Mouse (Mus musculus) hindbrain, embryonic 12.5 days (tissue): ENCODE results near the gene Atat1. TPM values are rescaled to one million over a fixed set of nuclear protein-coding genes. Genes with fewer than 3 reads are reported as not detected.

Source experiments
- ATAC-seq: fragments of 200-750 bp; cut with Nextera tagmentation; 2 replicates; pipeline ENCODE4 v1.8.0; 2017; ENCODE audit warnings: moderate TSS enrichment; ENCODE audit not compliant: low FRiP score
- H3K27ac ChIP-seq: fragments of 300-500 bp; sonication (generic); 2 replicates; pipeline ENCODE4 v1.5.1; 2016; ENCODE audit warnings: mild to moderate bottlenecking
- H3K27me3 ChIP-seq: fragments of 300-500 bp; sonication (generic); 2 replicates; pipeline ENCODE4 v1.6.1; 2016; ENCODE audit warnings: mild to moderate bottlenecking
- H3K36me3 ChIP-seq: fragments of 300-500 bp; sonication (generic); 2 replicates; pipeline ENCODE4 v1.6.1; 2016; ENCODE audit warnings: mild to moderate bottlenecking
- H3K4me1 ChIP-seq: fragments of 300-500 bp; sonication (generic); 2 replicates; pipeline ENCODE4 v1.6.1; 2016
- H3K4me2 ChIP-seq: fragments of 300-500 bp; sonication (generic); replicated peaks from 2 replicates; pipeline ENCODE4 v1.6.1; 2016; ENCODE audit warnings: mild to moderate bottlenecking
- H3K4me3 ChIP-seq: fragments of 300-500 bp; sonication (generic); 2 replicates; pipeline ENCODE4 v1.5.1; 2016; ENCODE audit warnings: mild to moderate bottlenecking
- H3K9ac ChIP-seq: fragments of 300-500 bp; sonication (generic); 2 replicates; pipeline ENCODE4 v1.6.1; 2016; ENCODE audit warnings: mild to moderate bottlenecking, moderate library complexity
- H3K9me3 ChIP-seq: fragments of 300-500 bp; sonication (generic); replicated peaks from 2 replicates; pipeline ENCODE4 v1.6.1; 2016; ENCODE audit warnings: mild to moderate bottlenecking
- WGBS: fragments of 180-500 bp; shearing (Covaris S2); methylation state at CpG from one replicate; pipeline ENCODE4 v1.1.7; 2016; 5-methylcytosine and 5-hydroxymethylcytosine counted together
- polyA plus RNA-seq: library from polyadenylated mRNA; unstranded; fragments of >200 nt; fragmentation: Nextera tagmentation; extraction: Ambion mirVana; gene quantifications from 2 replicates; pipeline ENCODE4 v1.2.1, GENCODE M21; 2016

The Atat1 gene
- polyA plus RNA-seq, 1 experiment from 2014 or later, result 294 TPM

DNA sequence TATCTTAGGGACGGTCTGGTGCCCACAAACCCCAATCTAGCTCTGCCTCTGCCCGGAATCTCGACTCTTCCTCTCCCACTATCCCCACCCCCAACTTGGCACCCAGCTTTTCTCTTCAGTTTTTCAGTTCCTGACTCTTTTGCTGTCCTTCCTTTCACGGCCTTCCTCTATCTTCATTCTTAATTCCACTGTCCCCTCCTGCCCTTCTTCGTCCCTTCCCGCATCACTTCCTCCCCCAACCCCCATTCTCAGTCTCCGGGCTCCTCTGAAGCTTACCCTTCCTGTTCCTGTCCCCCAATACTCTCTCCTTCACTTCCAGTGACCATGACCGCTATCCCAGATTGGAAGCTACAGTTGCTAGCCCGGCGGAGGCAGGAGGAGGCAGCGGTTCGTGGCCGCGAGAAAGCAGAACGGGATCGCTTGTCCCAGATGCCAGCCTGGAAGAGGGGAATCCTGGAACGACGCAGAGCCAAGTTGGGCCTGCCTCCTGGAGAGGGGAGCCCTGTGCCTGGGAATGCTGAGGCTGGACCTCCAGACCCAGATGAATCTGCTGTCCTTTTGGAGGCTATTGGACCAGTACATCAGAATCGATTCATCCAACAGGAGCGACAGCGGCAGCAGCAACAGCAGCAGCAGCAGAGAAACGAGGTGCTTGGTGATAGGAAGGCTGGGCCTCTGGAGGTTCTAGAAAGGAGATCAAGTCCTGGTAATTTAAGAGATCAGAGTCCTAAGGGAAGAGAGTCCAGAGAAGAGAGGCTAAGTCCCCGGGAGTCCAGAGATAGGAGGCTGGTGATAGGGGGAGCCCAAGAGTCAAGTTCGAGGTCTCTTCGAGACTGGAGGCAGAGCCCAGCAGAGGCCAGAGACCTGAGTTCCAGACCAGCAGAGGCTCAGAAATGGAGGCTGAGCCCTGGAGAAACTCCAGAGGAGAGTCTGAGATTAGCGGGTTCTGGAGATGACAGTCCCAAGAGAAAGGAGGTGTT lies 42.7 kb downstream of the Atat1 start:
- H3K27me3 ChIP-seq, result no peaks in the 10 kb centered on the region
- ATAC-seq, result no peak
- peaks cover 55% of the 10 kb centered on the region for H3K4me1 ChIP-seq
- peaks cover 14% of the 10 kb centered on the region for H3K36me3 ChIP-seq
- H3K4me2 ChIP-seq, result peak overlapping the region; percentile 99
- 10% methylated on average over 26 of the region's 26 CpGs for WGBS
- H3K4me3 ChIP-seq, result peak overlapping the region; percentile 75
- H3K9me3 ChIP-seq, result peaks cover 6% of the 10 kb centered on the region; the same call in 1 of the 2 replicates
- H3K27ac ChIP-seq, result peak overlapping the region; percentile 94
- peak overlapping the region; percentile 85 for H3K9ac ChIP-seq

DNA sequence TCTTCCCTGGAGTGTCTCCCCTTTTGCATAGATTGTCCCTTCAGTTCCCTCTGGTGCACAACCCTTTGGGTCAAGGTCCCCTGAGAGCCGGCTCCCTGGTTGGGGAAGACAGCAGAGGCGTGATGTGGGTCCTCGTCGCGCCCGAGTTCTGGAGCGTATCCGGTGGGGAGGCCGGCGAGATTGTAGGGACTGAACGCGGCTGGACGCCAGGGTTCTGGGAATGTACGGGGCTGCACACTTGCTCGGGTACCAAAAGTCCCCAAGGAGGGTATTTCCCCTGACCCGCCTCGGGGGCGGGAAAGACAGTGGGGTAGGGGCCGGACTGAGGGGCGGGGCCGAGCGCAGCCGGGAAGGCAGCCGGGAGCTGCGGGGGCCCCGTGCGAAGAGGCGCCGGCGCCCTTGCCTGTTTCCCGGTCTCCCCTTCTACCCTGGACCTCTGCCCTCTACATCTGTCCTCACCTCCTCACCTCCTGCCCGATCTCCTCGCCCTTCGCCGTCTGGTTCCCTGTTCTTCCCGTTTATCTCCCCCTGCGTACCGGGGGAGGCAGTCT lies 43.5 kb downstream of the Atat1 start:
- peaks cover 55% of the 10 kb centered on the region for H3K4me1 ChIP-seq
- under 1% methylated on average over 38 of the region's 38 CpGs for WGBS

DNA sequence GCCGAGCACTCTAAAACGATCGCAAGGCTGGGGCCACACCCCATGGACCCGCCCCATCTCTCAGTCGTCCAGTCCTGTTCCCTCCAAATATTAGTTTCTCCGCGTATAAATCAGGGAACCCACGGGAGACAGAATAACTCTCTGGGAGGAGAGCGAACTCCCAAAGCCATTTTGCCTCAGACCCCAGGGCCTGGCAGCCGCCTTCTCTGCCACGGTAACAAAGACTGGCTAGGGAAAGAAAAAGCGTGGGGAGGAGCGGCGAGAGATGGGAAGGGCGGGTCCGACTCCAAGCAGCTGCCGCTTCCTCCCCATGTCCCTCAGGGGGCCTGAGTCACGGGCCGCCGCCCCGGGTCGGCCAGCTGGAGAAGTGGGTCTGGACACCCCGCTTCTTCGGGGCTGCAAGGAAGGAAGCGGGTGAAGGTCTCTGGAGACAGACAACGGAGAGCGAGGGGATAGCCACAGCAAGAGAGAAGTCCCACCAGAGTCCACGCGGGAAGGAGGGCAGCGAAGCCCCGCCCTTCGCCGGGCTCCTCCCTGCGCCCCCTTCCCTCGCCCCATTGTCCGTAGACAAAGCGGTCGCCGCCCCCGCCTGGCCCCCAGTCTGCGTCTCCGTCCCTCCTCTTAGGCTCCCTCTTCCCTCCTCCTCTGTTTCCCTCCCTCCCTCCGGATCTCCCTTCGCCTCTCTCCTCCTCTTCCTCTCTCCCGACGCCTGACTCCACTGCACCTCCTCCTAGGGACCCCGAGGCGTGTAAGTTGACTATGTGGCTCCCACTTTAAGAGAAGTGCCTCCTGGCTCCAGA lies 44.2 kb downstream of the Atat1 start, which contains the start of gene Ppp1r18:
Gene Ppp1r18 (plus strand): TSS at position 113 of the 800 bp plus-strand sequence.
- Histone ChIP-seq H3K4me1 (peaks cover 52% of the 10 kb centered on the region), H3K9ac (peak within 1 kb of the TSS; percentile 85), H3K27ac (peak within 1 kb of the TSS; percentile 94), H3K9me3 (no peaks in the 10 kb centered on the region), H3K27me3 (no peaks in the 10 kb centered on the region), H3K36me3 (peaks cover 4% of the 10 kb centered on the region; the same call in 1 of the 2 replicates), H3K4me2 (peak within 1 kb of the TSS; percentile 99), H3K4me3 (peak within 1 kb of the TSS; percentile 75)
- peak; percentile 68 for ATAC-seq
- under 1% methylated on average over 37 of the region's 48 CpGs for WGBS

More for the DNA sequence above, 43.5 kb downstream of the Atat1 start:
- Histone ChIP-seq H3K9ac (peak overlapping the region; percentile 85), H3K9me3 (peaks cover 5% of the 10 kb centered on the region; the same call in 1 of the 2 replicates), H3K27me3 (no peaks in the 10 kb centered on the region), H3K36me3 (peaks cover 11% of the 10 kb centered on the region), H3K4me3 (peak overlapping the region; percentile 75), H3K4me2 (peak overlapping the region; percentile 99), H3K27ac (peak overlapping the region; percentile 94)
- ATAC-seq, result peak; percentile 47

DNA sequence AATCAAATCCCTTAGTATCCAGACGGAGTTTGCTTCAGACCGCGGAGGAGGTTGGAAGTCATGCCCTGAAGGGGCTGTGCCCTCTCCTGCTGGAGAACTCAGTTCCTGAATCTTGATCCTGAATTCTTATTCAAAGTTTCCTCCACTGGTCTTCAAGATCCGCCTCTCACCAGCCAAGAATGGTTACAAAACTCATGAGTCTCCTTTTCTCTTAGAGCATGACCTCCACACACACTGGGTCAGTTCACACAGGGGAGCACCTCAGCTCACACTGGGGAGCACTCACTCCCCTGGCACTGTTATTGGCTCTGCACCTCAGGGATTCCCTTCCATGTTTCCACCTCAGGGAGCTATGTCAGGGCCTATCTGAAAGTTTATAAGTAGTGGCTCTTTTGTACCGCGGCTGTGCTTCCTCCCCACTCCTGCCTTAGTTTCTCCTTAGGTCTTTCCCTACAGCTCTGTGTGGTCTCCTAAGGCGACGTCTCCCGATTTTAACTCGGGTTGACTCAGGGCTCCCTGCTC lies 45.0 kb downstream of the Atat1 start:
- peak overlapping the region; percentile 99 for H3K4me2 ChIP-seq
- peak overlapping the region; percentile 94 for H3K27ac ChIP-seq
- no peaks in the 10 kb centered on the region for H3K27me3 ChIP-seq
- no peaks in the 10 kb centered on the region for H3K36me3 ChIP-seq
- peak overlapping the region; percentile 85 for H3K9ac ChIP-seq
- 17% methylated on average over 10 of the region's 10 CpGs for WGBS
- no peak for ATAC-seq
- no peaks in the 10 kb centered on the region for H3K9me3 ChIP-seq
- H3K4me1 ChIP-seq, result peaks cover 44% of the 10 kb centered on the region
- H3K4me3 ChIP-seq, result peak overlapping the region; percentile 75

DNA sequence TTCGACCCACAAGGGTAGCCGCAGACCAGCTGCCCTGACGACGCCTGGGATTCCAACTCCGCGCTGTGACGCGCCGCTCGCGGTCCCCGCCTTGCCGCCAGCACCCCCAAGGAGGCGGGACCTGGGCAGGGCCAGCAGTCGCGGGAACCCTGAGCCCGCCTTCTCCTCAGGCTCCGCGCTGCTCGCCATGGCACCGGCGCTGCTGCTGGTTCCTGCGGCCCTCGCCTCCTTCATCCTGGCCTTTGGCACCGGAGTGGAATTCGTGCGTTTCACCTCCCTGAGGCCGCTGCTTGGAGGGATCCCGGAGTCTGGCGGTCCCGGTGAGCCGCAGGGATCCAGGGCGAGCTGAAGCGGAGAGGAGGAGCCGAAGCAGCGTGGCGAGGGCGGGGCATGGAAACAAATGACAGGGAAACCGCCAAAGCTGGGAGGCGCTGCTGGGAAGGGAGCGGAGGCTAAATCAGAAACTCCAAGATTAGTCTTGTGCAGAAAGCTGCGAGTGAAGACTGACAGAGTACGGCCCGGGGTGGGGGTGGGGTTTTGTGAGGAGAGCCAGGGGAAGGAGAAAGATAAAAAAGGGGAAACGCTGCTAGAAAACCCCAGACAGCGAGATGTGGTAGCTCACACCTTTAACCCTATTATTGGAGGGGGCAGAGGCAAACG lies 48.5 kb downstream of the Atat1 start, which contains the start of gene Nrm:
Gene Nrm (plus strand): TSS at position 121 of the 660 bp plus-strand sequence.
- WGBS, result under 1% methylated on average over 47 of the region's 47 CpGs
- peak within 1 kb of the TSS; percentile 55 for H3K4me2 ChIP-seq
- peak within 1 kb of the TSS; percentile 65 for H3K9ac ChIP-seq
- peaks cover 16% of the 10 kb centered on the region for H3K36me3 ChIP-seq
- H3K27me3 ChIP-seq, result no peaks in the 10 kb centered on the region
- H3K4me3 ChIP-seq, result peak within 1 kb of the TSS; percentile 65
- H3K9me3 ChIP-seq, result no peaks in the 10 kb centered on the region
- peak within 1 kb of the TSS; percentile 94 for H3K27ac ChIP-seq
- peak; percentile 90 for ATAC-seq
- peaks cover 15% of the 10 kb centered on the region for H3K4me1 ChIP-seq

DNA sequence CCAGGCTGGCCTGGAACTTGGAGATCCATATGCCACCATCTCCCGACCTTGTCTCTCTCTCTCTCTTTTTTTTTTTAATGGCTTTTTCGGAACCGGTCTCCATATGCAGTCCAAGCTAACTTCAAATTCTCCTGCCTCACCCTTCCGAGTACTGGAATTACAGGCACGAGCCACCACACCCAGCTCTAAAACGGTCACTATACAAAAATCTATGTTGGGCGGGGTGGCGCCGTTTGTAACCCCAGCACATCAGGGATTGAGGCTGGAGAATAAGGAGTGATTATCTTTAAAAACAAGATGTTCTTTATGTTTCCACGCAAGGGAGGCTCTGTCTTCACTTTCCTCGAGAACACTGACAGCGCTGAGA lies 49.1 kb downstream of the Atat1 start:
- Histone ChIP-seq H3K36me3 (peaks cover 17% of the 10 kb centered on the region), H3K27me3 (no peaks in the 10 kb centered on the region), H3K4me3 (peak overlapping the region; percentile 65), H3K4me1 (peaks cover 15% of the 10 kb centered on the region), H3K9ac (peak overlapping the region; percentile 65), H3K9me3 (no peaks in the 10 kb centered on the region), H3K27ac (peak overlapping the region; percentile 94), H3K4me2 (peak overlapping the region; percentile 55)
- ATAC-seq, result no peak
- WGBS, result 4% methylated on average over 12 of the region's 12 CpGs

DNA sequence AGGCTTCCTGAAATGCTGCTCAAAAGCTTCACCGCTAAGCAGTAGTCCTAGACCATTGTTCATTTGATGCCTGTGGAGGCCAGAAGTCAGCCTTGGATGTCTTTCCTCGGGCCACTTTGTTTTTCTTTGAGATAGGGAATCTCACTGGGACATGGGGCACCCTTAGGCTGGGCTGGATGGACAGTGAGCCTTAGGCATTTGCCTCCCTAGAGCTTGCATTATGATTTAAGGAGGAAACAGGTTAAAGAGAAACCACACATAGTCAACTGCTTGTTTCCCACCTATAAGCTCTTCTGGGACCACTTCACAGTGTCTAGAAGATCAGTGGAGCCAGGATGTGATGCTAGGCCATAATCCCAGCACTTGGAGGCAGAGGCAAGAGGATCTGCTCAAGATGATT lies 50.0 kb downstream of the Atat1 start:
- Histone ChIP-seq H3K4me3 (no peak overlapping the region), H3K36me3 (peaks cover 21% of the 10 kb centered on the region), H3K27me3 (no peaks in the 10 kb centered on the region), H3K4me2 (no peak overlapping the region; the same call in 1 of the 2 replicates), H3K9me3 (no peaks in the 10 kb centered on the region), H3K9ac (no peak overlapping the region), H3K4me1 (peaks cover 11% of the 10 kb centered on the region), H3K27ac (no peak overlapping the region)
- no peak for ATAC-seq
- 68% methylated on average over 2 of the region's 2 CpGs for WGBS

DNA sequence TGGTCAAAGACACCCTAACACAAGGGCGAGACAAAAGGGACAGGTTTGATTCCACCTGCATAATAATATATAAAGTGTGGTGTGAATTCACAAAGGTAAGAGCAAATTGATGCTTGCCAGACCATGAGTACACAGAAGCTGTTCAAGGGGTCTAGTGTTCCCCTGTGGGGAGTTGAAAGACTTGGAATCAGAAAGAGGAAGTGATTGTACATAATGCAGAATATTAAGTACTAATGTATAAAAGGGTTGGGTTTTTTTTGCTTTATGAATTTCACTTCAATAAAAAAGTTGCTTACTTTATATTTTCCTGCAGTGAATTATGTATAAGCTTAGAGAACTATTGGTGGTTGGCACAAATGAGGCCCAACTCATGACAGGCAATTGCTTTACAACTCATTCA lies 50.5 kb downstream of the Atat1 start:
- Histone ChIP-seq H3K9ac (no peak overlapping the region), H3K9me3 (no peaks in the 10 kb centered on the region), H3K27ac (no peak overlapping the region), H3K4me1 (peaks cover 7% of the 10 kb centered on the region; the same call in 1 of the 2 replicates), H3K36me3 (peaks cover 26% of the 10 kb centered on the region), H3K27me3 (no peaks in the 10 kb centered on the region), H3K4me3 (no peak overlapping the region), H3K4me2 (no peak overlapping the region)
- ATAC-seq, result no peak
- 100% methylated on average over 1 of the region's 1 CpGs for WGBS

DNA sequence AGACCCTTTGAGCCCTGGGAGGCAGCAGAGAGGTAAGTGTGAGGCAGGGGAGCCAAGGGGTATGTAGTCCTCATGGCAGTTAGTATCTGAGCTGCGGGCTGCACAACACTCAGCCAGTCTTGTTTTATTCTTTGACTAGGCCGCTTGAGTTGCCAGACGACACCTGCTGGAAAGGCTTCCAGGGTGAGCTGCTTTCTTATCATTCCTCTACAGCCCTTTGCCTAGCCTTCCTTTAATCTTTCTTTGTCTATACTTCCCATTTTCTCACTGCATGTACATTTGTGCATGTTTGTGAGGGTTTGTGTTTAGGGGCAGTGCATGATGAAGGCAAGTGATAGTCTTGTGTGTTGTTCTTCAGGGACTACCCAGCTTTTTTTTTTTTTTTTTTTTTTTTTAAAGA lies 58.9 kb downstream of the Atat1 start:
- no peaks in the 10 kb centered on the region for H3K9me3 ChIP-seq
- no peak for ATAC-seq
- no peak overlapping the region for H3K27ac ChIP-seq
- H3K4me1 ChIP-seq, result no peaks in the 10 kb centered on the region
- no peak overlapping the region; the same call in 1 of the 2 replicates for H3K9ac ChIP-seq
- peaks cover 90% of the 10 kb centered on the region for H3K36me3 ChIP-seq
- H3K4me3 ChIP-seq, result no peak overlapping the region
- H3K27me3 ChIP-seq, result no peaks in the 10 kb centered on the region
- no peak overlapping the region for H3K4me2 ChIP-seq
- 89% methylated on average over 3 of the region's 3 CpGs for WGBS

DNA sequence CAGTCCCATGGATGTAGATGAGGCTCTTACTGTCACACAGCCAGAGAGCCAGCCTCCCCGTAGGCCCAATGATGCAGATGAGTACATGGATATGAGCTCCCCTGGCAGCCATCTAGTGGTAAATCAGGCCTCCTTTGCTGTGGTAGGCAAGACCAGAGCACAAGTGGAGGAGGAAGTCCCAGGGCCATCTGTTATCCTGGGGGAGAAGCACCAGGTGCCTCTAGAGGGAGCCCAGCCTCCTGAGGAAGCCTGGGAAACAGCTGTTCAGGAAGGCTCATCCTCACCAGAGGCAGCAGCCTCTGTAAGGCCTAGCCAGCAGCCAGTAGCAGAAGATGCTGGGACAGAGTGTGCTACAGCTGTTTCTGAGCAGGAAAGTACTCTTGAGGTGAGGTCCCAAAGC lies 61.8 kb downstream of the Atat1 start:
- H3K9ac ChIP-seq, result no peak overlapping the region
- no peaks in the 10 kb centered on the region for H3K4me1 ChIP-seq
- 78% methylated on average over 1 of the region's 1 CpGs for WGBS
- no peak overlapping the region for H3K27ac ChIP-seq
- H3K36me3 ChIP-seq, result peaks cover 81% of the 10 kb centered on the region
- no peaks in the 10 kb centered on the region for H3K9me3 ChIP-seq
- H3K4me2 ChIP-seq, result no peak overlapping the region
- no peaks in the 10 kb centered on the region for H3K27me3 ChIP-seq
- no peak for ATAC-seq
- H3K4me3 ChIP-seq, result no peak overlapping the region
